ENCODE assay signal across 9 mouse cellular contexts in genomic region chr7:98887811-98888261, GRCm38 (mm10). TPM values are rescaled to one million over a fixed set of nuclear protein-coding genes. Genes with fewer than 3 reads are reported as not detected.
DNase-seq lines count a peak whose midpoint lies in the region; ATAC-seq and TF ChIP-seq lines count a peak whose summit lies in the region.
"Had no signal": no experiment of that assay in that cellular context is flagged by ENCODE, and none has a peak within 500 bp of the region (broad histone marks: within the 10 kb centered on the region; RNA-seq: fewer than 3 reads in every experiment).

No protein-coding gene starts in this region.

- 28% methylated on average over 22 of the region's 22 CpGs for WGBS in hindbrain, embryonic 14.5 days
- WGBS in midbrain, embryonic 14.5 days, result 18% methylated on average over 22 of the region's 22 CpGs
- 72% methylated on average over 22 of the region's 22 CpGs for WGBS in lung, postnatal 0 days

- no peak overlapping the region for H3K4me2 ChIP-seq in hindbrain, embryonic 14.5 days (replicated peaks)
- H3K4me2 ChIP-seq in midbrain, embryonic 14.5 days (ENCODE audit: low read length), result no peak overlapping the region
- no peak overlapping the region for H3K4me2 ChIP-seq in lung, postnatal 0 days (replicated peaks; ENCODE audit: low read depth, low read length)

- peak; percentile 61 for DNase-seq in MEL (ENCODE audit: low read depth, low spot score)
- DNase-seq in hindbrain, embryonic 14.5 days (ENCODE audit: low spot score), result no peak
- DNase-seq in midbrain, embryonic 14.5 days, result peak; percentile 58
- no peak for DNase-seq in lung, postnatal 0 days (ENCODE audit: low spot score)
- no peak for DNase-seq in urinary bladder, postnatal 10 days (ENCODE audit: low spot score)
- no peak for DNase-seq in ovary, postnatal 10 days (ENCODE audit: low spot score)
- DNase-seq: heart, postnatal 10 days; lung, postnatal 10 days had no signal

- no peak overlapping the region for H3K9ac ChIP-seq in MEL (ENCODE audit: control insufficient read depth, low read depth, low read length, poor library complexity, severe bottlenecking)
- no peak overlapping the region for H3K9ac ChIP-seq in hindbrain, embryonic 14.5 days
- no peak overlapping the region; the same call in 1 of the 2 replicates for H3K9ac ChIP-seq in midbrain, embryonic 14.5 days (replicated peaks; ENCODE audit: low read length)
- H3K9ac ChIP-seq in lung, postnatal 0 days (replicated peaks; ENCODE audit: low read depth), result no peak overlapping the region

- H3K79me2 ChIP-seq in MEL (ENCODE audit: control insufficient read depth, insufficient read depth, low read length, poor library complexity), result no peaks in the 10 kb centered on the region

- no peaks in the 10 kb centered on the region for H3K9me3 ChIP-seq in MEL (replicated peaks; ENCODE audit: insufficient read depth, low read length)
- H3K9me3 ChIP-seq in hindbrain, embryonic 14.5 days (ENCODE audit: control insufficient read depth, low read length), result no peaks in the 10 kb centered on the region
- H3K9me3 ChIP-seq in midbrain, embryonic 14.5 days (ENCODE audit: control insufficient read depth, low read length), result no peaks in the 10 kb centered on the region
- no peaks in the 10 kb centered on the region for H3K9me3 ChIP-seq in lung, postnatal 0 days (ENCODE audit: low read length)

- no peak for TF ChIP-seq POLR2A in MEL (IDR thresholded peaks at IDR 0.05; ENCODE audit: control insufficient read depth in 1 of 2, insufficient read depth in 1 of 2, low read depth in 1 of 2, low read length in 2 of 2, poor library complexity in 1 of 2)

- ATAC-seq in cerebellum, adult (ENCODE audit: insufficient number of reproducible peaks, low FRiP score, low TSS enrichment), result peak; percentile 60
- ATAC-seq in hindbrain, embryonic 14.5 days (ENCODE audit: low FRiP score), result peak; percentile 49
- ATAC-seq in midbrain, embryonic 14.5 days (ENCODE audit: low FRiP score, low TSS enrichment), result peak; percentile 41; the same call in 1 of the 2 replicates
- no peak for ATAC-seq in lung, postnatal 0 days

- H3K4me3 ChIP-seq in MEL (ENCODE audit: control insufficient read depth in 1 of 2, insufficient read depth in 1 of 2, low read depth in 2 of 2, low read length in 2 of 2), result no peak overlapping the region
- no peak overlapping the region for H3K4me3 ChIP-seq in hindbrain, embryonic 14.5 days (replicated peaks; ENCODE audit: low read length)
- H3K4me3 ChIP-seq in midbrain, embryonic 14.5 days (replicated peaks; ENCODE audit: low read depth, low read length), result no peak overlapping the region
- H3K4me3 ChIP-seq in lung, postnatal 0 days (ENCODE audit: low read depth, low read length), result no peak overlapping the region

- H3K27ac ChIP-seq in MEL (ENCODE audit: control insufficient read depth, low read depth, low read length), result no peak overlapping the region
- peak overlapping the region; percentile 69; the same call in 1 of the 2 replicates for H3K27ac ChIP-seq in hindbrain, embryonic 14.5 days
- H3K27ac ChIP-seq in midbrain, embryonic 14.5 days (replicated peaks; ENCODE audit: low read depth, low read length), result peak overlapping the region; percentile 80
- no peak overlapping the region for H3K27ac ChIP-seq in lung, postnatal 0 days (ENCODE audit: low read length)

- no peak for TF ChIP-seq RAD21 in MEL (IDR thresholded peaks at IDR 0.05; ENCODE audit: low read depth, low read length)

- no peaks in the 10 kb centered on the region for H3K36me3 ChIP-seq in MEL (ENCODE audit: control insufficient read depth in 1 of 2, insufficient read depth in 2 of 2, low read length in 2 of 2)
- H3K36me3 ChIP-seq in hindbrain, embryonic 14.5 days (replicated peaks; ENCODE audit: control insufficient read depth, insufficient read depth), result no peaks in the 10 kb centered on the region
- H3K36me3 ChIP-seq in midbrain, embryonic 14.5 days (ENCODE audit: control insufficient read depth, insufficient read depth, low read length), result no peaks in the 10 kb centered on the region
- H3K36me3 ChIP-seq in lung, postnatal 0 days (ENCODE audit: insufficient read depth, low read length), result peaks cover 6% of the 10 kb centered on the region; the same call in 1 of the 2 replicates

- no peaks in the 10 kb centered on the region for H3K27me3 ChIP-seq in MEL (ENCODE audit: control insufficient read depth in 1 of 2, insufficient read depth in 2 of 2, low read length in 2 of 2)
- H3K27me3 ChIP-seq in hindbrain, embryonic 14.5 days (ENCODE audit: control insufficient read depth, insufficient read depth, low read length), result no peaks in the 10 kb centered on the region
- no peaks in the 10 kb centered on the region for H3K27me3 ChIP-seq in midbrain, embryonic 14.5 days (ENCODE audit: control insufficient read depth, insufficient read depth, low read length)
- no peaks in the 10 kb centered on the region for H3K27me3 ChIP-seq in lung, postnatal 0 days (replicated peaks; ENCODE audit: insufficient read depth, low read length)

- TF ChIP-seq EP300 in MEL (IDR thresholded peaks at IDR 0.05; ENCODE audit: low read depth in 1 of 2, low read length in 2 of 2), result no peak
- no peak for TF ChIP-seq EP300 in lung, postnatal 0 days (IDR thresholded peaks at IDR 0.05)

- TF ChIP-seq CTCF in MEL (IDR thresholded peaks at IDR 0.05 in 2 of 3, conservative IDR thresholded peaks at IDR 0.05 in 1 of 3; ENCODE audit: control insufficient read depth in 1 of 3, insufficient read depth in 1 of 3, low read depth in 2 of 3, low read length in 3 of 3, poor library complexity in 1 of 3, severe bottlenecking in 1 of 3), result no peak
- no peak for TF ChIP-seq CTCF in lung, postnatal 0 days (IDR thresholded peaks at IDR 0.05)

- no peaks in the 10 kb centered on the region for H3K4me1 ChIP-seq in MEL (ENCODE audit: control insufficient read depth in 1 of 2, insufficient read depth in 2 of 2, low read length in 2 of 2)
- H3K4me1 ChIP-seq in hindbrain, embryonic 14.5 days (replicated peaks; ENCODE audit: control insufficient read depth, insufficient read depth, low read length), result peaks cover 32% of the 10 kb centered on the region
- H3K4me1 ChIP-seq in midbrain, embryonic 14.5 days (ENCODE audit: control insufficient read depth, insufficient read depth, low read length), result peaks cover 32% of the 10 kb centered on the region
- H3K4me1 ChIP-seq in lung, postnatal 0 days (ENCODE audit: insufficient read depth, low read depth, low read length), result no peaks in the 10 kb centered on the region

TF ChIP-seq in MEL, 35 proteins besides CTCF, POLR2A, EP300 and RAD21:
- TF ChIP-seq CHD2 (IDR thresholded peaks at IDR 0.05; ENCODE audit: low read length), result no peak
- TF ChIP-seq USF1 (IDR thresholded peaks at IDR 0.05; ENCODE audit: low read depth, low read length), result no peak
- no peak for TF ChIP-seq ETS1 (IDR thresholded peaks at IDR 0.05; ENCODE audit: low read depth, low read length)
- TF ChIP-seq JUND (IDR thresholded peaks at IDR 0.05; ENCODE audit: low read depth, low read length), result no peak
- no peak for TF ChIP-seq CHD1 (IDR thresholded peaks at IDR 0.05; ENCODE audit: low read depth, low read length)
- no peak for TF ChIP-seq ZKSCAN1 (IDR thresholded peaks at IDR 0.05; ENCODE audit: low read depth, low read length)
- no peak for TF ChIP-seq GATA1 (IDR thresholded peaks at IDR 0.05; ENCODE audit: low read depth, low read length)
- TF ChIP-seq TBP (IDR thresholded peaks at IDR 0.05; ENCODE audit: low read depth, low read length), result no peak
- TF ChIP-seq HCFC1 (IDR thresholded peaks at IDR 0.05; ENCODE audit: low read depth, low read length), result no peak
- TF ChIP-seq ZNF384 (IDR thresholded peaks at IDR 0.05; ENCODE audit: low read depth, low read length), result no peak
- TF ChIP-seq SMC3 (IDR thresholded peaks at IDR 0.05; ENCODE audit: low read depth, low read length), result no peak
- no peak for TF ChIP-seq RCOR1 (IDR thresholded peaks at IDR 0.05; ENCODE audit: low read depth, low read length)
- TF ChIP-seq MYC (IDR thresholded peaks at IDR 0.05; ENCODE audit: low read depth, low read length), result no peak
- no peak for TF ChIP-seq KAT2A (conservative IDR thresholded peaks at IDR 0.05; ENCODE audit: low read depth, low read length)
- TF ChIP-seq E2F4 (IDR thresholded peaks at IDR 0.05; ENCODE audit: borderline replicate concordance, low read depth, low read length), result no peak
- no peak for TF ChIP-seq MAFK (IDR thresholded peaks at IDR 0.05; ENCODE audit: borderline replicate concordance, low read depth, low read length)
- TF ChIP-seq NELFE (IDR thresholded peaks at IDR 0.05; ENCODE audit: low read depth, low read length), result no peak
- TF ChIP-seq ELF1 (IDR thresholded peaks at IDR 0.05; ENCODE audit: low read depth, low read length), result no peak
TF ChIP-seq in MEL: peak in this region for 0.

RNA-seq across cellular contexts. Expression of gene Wnt11, which starts 52.9 kb away (rescaled TPM):
- total RNA-seq in MEL (2012; rRNA removed), result not detected in 2 replicates
- polyA plus RNA-seq in MEL (2012; ENCODE audit: insufficient read depth in 1 of 2, insufficient read length in 2 of 2, low read depth in 1 of 2, low replicate concordance in 2 of 2, missing spikeins in 1 of 2), result not detected
- polyA plus RNA-seq in hindbrain, embryonic 14.5 days (2014; fragmentation: Nextera tagmentation; extraction: Ambion mirVana), result 2.0 and 2.3 TPM in 2 replicates
- polyA plus RNA-seq in midbrain, embryonic 14.5 days (2014; fragmentation: Nextera tagmentation; extraction: Ambion mirVana), result 0.58 and 0.64 TPM in 2 replicates
- polyA plus RNA-seq in lung, postnatal 0 days (2015; fragmentation: Nextera tagmentation; extraction: Ambion mirVana), result 10.5 and 11.8 TPM in 2 replicates

Comparison
In these comparisons a context has a peak if more than half of its experiments do, and no peak if none do; other contexts are left out.
1. DNase-seq: peak in MEL (single experiment) and midbrain, embryonic 14.5 days (single experiment); none in hindbrain, embryonic 14.5 days (single experiment), lung, postnatal 0 days (single experiment), urinary bladder, postnatal 10 days (single experiment) and ovary, postnatal 10 days (single experiment).
2. H3K27ac ChIP-seq: peak in hindbrain, embryonic 14.5 days (single experiment) and midbrain, embryonic 14.5 days (single experiment); none in MEL (single experiment) and lung, postnatal 0 days (single experiment).